Mouse (Mus musculus): Measurements from ENCODE around the gene Cdc42se1.

- TF ChIP-seq CTCF (IDR thresholded peaks at IDR 0.05; ENCODE audit: extremely low read depth, insufficient read length, insufficient replicate concordance, low read depth, low read length) (no peak), POLR2A (IDR thresholded peaks at IDR 0.05; ENCODE audit: low read depth, low read length) (no peak)
These were observed 9.1 kb downstream of the Cdc42se1 start for GRCm38 (mm10) chr3:95237541-95238099.

Data from small intestine, adult 2 months (tissue).